Mouse (Mus musculus) kidney, adult 8-10 months (tissue): ENCODE measurements around the gene Fgfr2.

ENCODE experiments used
- DNase-seq, 2 experiments: peaks; one replicate each; pipeline ENCODE4 v3.0.0; 2022

The Fgfr2 gene

GRCm38 (mm10) chr7:131551471-131551870 lies 1571.7 kb downstream of the Fgfr2 start:
- DNase-seq, result no peak

DNA sequence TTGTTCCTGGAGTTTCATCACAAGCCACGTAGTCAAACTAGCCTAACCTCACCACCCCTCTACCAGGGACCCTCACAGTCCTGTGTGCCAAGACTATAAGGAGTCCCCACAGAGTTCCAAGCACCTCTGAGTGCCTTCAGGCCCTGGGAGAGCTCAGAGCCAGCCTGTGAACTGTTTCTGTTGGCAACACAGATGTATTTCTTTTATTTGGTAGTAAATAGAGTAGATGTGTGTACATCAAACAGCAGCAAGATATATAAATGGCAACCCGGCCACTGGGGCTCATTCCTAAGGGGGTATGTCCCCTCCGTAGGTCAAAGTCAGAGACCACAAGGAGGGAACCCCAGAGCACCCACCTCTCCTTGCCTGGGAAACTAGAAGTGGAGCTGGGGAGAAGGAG lies 1574.7 kb downstream of the Fgfr2 start, which contains the start of gene Hmx2:
Gene Hmx2 (plus strand): TSS at position 301 of the 400 bp plus-strand sequence.
- DNase-seq, result no peak

DNA sequence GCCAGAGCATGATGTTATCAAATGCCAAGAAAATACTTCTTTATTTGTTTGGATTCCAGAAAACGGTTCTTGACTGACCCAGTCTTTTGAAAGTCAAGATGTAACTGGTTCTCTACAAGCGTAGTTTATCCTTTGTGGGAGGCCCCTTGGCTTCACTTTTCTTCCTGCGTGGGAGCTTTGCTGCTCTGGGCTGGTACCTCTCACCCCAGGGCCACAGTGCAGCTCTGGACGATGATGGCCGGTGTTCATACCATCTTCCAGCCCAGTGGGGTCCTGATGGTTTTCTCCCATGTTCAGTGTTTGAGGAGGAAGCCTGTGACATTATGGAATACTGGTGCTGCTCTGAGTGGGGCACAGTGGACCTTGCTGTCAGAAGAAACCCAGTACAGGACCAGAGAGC lies 1575.7 kb downstream of the Fgfr2 start:
- DNase-seq, result no peak

DNA sequence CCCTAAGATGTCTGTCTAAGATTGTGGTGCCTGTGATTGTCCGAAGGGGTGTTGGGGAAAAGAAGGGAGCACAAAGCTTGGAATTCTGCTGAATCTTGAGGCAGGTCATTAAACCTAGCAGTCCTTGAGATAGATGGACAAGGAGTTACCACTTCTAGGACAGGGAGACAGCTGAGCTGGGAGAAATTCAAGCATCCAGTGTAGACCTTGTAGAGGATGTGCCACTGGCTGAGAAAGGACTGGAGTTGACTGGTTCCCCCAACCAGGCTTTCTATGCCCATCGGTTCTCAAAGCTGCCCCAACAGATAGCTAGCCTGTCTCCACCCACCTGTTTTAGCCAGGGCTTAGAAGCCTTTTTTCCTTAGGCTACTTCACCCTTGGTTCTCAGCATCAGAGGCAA lies 1576.7 kb downstream of the Fgfr2 start:
- no peak for DNase-seq

GRCm38 (mm10) chr7:131545701-131546385 lies 1577.3 kb downstream of the Fgfr2 start:
- DNase-seq, result no peak

- no peak for DNase-seq
These were observed 1578.3 kb downstream of the Fgfr2 start for GRCm38 (mm10) chr7:131544871-131545270.

DNA sequence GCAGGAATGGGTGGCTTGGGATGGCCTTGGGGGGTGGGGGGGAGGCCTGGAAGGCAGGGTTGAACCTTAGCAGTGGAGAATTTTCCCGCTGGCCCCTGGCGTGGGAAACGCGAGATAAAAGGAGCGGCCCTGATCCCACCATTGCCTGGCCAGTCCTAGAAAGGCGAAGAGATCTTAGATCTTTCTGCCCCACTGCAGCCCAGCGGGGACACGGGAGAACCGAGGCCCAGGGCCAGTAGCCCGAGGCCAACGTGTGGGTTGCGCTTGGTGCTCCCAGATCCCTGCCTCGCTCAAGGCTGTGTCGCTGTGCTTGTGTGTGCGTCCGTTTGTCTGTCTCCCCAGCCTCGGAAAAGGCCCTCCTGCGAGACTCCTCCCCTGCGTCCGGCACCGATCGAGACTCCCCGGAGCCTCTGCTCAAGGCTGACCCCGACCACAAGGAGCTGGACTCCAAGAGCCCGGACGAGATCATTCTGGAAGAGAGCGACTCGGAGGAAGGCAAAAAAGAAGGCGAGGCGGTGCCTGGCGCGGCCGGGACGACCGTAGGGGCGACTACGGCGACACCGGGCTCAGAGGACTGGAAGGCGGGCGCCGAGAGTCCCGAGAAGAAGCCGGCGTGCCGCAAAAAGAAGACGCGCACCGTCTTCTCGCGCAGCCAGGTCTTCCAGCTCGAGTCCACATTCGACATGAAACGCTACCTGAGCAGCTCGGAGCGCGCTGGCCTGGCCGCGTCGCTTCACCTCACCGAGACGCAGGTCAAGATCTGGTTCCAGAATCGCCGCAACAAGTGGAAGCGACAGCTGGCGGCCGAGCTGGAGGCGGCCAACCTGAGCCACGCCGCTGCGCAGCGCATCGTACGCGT lies 1579.3 kb downstream of the Fgfr2 start:
- no peak for DNase-seq

DNA sequence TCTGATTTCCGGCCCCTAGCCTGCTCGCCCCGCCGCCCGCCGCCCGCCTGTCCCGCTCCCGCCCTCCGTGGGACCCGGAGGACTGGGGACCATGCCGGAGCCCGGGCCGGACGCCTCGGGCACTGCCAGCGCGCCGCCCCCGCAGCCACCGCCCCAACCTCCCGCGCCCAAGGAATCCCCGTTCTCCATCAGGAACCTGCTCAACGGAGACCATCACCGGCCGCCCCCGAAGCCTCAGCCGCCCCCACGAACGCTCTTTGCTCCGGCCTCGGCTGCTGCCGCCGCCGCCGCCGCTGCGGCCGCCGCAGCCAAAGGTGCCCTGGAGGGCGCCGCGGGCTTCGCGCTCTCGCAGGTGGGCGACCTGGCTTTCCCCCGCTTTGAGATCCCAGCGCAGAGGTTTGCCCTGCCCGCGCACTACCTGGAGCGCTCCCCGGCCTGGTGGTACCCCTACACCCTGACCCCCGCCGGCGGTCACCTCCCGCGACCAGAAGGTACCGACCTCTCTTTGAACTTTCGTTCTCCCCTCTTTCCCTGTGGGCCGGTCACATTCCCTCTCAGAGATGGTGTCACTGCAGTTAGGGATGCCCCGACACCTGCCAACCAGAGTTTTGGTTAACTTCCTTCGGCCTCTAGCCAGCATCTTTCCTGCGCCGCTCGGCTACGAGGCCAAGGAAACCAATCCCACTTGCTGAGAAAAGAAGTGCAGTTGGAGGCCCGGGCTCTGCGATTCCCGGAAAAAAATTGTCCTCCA lies 1580.1 kb downstream of the Fgfr2 start:
- DNase-seq, result no peak

- no peak for DNase-seq
These were observed 1580.9 kb downstream of the Fgfr2 start, which contains the start of gene Hmx3 for GRCm38 (mm10) chr7:131542115-131542871. Hmx3 (plus strand) TSS chr7:131542867.

GRCm38 (mm10) chr7:131541184-131542114 lies 1581.7 kb downstream of the Fgfr2 start:
- DNase-seq, result no peak

- peak; percentile 72 to 87 for DNase-seq
These were observed 1583.2 kb downstream of the Fgfr2 start for GRCm38 (mm10) chr7:131539979-131540378.

GRCm38 (mm10) chr7:131503739-131504138 lies 1619.4 kb downstream of the Fgfr2 start:
- DNase-seq, result no peak

DNA sequence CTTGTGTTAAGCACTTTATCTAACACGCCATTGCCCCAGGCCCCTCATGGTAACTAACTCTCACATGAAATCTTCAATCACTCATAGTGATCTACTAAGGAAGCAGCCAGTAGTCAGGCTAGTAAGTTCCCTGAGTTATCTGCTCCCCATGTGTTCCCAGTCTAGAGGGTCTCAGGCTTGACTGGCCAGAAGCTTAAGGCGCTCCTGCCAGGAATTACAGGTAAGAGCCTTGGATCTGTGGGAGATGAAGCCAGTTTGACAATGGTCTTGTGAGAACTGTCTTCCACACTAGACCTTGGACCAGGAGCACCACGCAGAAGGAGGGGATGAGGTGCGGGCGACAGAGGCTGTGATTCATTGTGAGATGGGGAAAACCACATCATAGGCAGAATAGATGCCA lies 1644.7 kb downstream of the Fgfr2 start:
- no peak for DNase-seq

- DNase-seq, result no peak
These were observed 1646.0 kb downstream of the Fgfr2 start for GRCm38 (mm10) chr7:131477140-131477539.

DNA sequence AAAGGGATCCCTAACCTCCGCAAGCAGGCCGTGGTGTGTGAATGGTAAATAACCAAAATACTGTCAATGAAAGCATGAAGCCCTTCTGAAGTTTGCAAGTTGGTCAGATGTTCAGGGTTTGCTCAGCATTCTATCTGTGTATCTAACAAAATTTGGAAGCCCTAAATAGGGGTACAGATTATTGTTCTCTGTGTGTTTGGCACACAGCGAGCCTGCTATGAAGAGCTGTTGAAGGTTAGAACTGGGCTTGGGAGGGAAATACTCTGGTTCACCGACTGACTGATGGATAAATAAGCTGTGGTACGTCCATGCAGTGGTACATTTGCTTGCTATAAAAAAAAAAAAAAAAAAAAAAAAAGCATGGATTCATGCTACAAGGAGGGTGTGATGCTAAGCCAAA lies 1651.6 kb downstream of the Fgfr2 start:
- DNase-seq, result no peak

- DNase-seq, result no peak
These were observed 1653.6 kb downstream of the Fgfr2 start for GRCm38 (mm10) chr7:131469506-131469905.

DNA sequence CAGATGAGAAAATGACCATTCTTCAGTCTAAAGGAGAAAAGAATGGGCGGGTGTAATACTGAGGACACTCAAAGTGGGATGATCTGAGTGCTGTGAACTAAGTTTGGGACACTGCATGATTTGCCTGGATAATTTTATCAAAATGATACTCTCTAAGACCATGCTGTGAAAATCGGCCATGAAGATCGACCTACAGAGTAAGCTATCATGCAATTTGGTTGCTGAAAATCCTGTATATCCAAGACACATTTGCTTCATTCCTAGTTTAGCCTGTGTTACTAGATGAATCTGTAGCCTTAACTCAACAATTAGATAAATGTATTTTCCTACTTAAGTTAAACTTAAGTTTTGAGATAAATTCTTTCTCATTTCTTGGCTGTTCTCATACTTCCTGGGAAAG lies 1655.8 kb downstream of the Fgfr2 start:
- DNase-seq, result no peak

DNA sequence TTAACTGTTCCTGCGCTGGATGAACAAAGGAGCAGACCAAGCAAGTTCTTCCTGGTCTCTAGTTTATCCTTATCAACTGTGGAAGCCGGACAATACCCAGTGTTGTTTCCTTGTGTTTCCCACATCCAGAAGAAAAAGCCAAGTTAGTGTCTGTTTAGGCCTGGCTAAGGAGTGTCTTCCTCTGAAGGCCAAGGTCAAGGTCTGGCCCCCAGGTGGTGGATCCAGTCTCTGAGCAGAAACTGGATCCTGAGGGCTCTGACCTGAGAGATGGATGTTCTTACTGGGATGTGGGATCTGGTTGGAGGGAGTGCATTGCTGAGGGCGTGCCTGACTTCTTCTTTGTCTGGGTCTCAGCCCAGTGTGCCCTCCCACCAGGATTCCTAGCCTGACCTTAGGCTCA lies 1657.4 kb downstream of the Fgfr2 start:
- no peak for DNase-seq

- DNase-seq, result no peak
These were observed 1658.0 kb downstream of the Fgfr2 start for GRCm38 (mm10) chr7:131465117-131465601.

DNA sequence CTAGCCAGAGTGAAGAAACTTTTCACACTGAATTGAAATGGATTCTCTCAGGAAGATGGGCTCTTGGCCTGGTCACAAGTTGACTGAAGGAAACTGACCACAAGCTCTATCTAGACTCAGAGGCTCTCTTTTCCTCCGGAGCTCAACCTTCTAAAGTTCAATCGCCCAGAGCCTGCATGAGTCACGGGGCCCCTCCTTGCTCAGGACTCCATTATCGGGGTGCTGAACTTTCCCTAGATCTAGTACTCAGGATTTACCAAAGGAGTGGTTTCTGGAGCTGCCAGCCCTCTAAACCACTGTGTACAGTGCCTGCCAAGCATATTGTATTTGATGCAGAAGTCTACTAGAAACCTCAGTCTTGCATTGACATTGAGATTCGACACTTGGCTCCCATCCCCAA lies 1666.4 kb downstream of the Fgfr2 start:
- DNase-seq, result no peak

- DNase-seq, result no peak
These were observed 1686.1 kb downstream of the Fgfr2 start for GRCm38 (mm10) chr7:131437051-131437450.
